Mouse (Mus musculus) myocyte (in vitro differentiated cells): ENCODE data around the gene Lsm14b.

Experiments used
- POLR2A ChIP-seq: IDR thresholded peaks from one replicate; pipeline ENCODE4 v1.6.1; 2011; ENCODE audit warnings: low read depth, mild to moderate bottlenecking, control low read depth, moderate library complexity; ENCODE audit not compliant: insufficient read length
- TCF3 ChIP-seq: IDR thresholded peaks from one replicate; pipeline ENCODE4 v1.6.1; 2011; ENCODE audit warnings: low read depth, control low read depth; ENCODE audit not compliant: insufficient read length

DNA sequence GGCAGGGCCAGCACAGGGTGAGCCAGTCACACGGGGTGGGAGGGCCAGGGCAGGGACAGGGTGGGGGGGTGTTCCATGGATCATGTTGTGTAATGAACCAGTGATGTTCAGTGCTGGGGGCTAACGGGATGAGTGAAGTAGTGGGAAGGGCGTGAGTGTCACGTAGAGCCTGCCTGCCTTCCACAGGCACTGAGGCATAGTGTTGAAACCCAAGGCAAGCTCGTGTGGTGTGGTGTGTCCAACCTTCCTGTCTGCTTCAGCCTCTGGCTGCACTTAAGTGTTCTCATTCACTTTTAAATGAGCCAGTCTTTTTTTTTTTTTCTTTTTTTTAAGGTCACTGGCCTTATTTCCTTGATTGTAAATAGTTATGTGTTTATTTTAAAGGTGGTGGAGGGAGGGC is 10.0 kb downstream of the Lsm14b start:
- TF ChIP-seq POLR2A (no peak), TCF3 (no peak)
